Mouse (Mus musculus) kidney, adult 2 months (tissue): Measurements from ENCODE around the gene Cdh4.

Experiments used
- CTCF ChIP-seq: fragments of 200-500 bp; conservative IDR thresholded peaks from 2 replicates; pipeline ENCODE4 v1.5.1; 2011; ENCODE audit warnings: low read depth, mild to moderate bottlenecking, control low read depth, low read length, moderate library complexity, mixed read lengths; ENCODE audit not compliant: insufficient read depth, insufficient read length
- POLR2A ChIP-seq: fragments of 200-500 bp; IDR thresholded peaks from one replicate; pipeline ENCODE4 v1.6.1; 2011; ENCODE audit warnings: low read depth, low read length, control low read depth

DNA sequence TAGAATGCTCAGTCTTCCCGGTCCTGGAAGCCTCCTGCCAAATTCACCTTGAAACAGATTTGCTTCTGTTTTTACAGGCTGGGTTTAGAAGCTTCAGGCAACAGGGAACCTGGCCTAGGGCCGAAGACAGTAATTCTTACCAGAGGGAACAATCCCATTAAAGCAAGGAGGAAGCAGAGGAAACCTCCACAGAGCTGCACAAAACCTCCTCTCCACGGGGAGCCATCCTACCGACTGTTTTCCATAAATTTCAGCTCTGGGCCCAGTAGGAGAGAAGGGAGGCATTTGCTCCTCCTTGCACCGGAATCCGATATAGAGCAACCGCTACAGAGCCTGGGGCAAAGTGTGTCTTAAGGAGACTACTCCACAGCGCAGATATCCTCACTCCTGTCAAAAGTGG lies 79.9 kb downstream of the Cdh4 start:
- no peak for TF ChIP-seq POLR2A
- TF ChIP-seq CTCF: no peak
